Mouse (Mus musculus) intestine, postnatal 0 days (tissue): ENCODE results near the gene Ccdc126. TPM values are rescaled to one million over a fixed set of nuclear protein-coding genes. Genes with fewer than 3 reads are reported as not detected.
A peak's percentile ranks its signal among the peaks of the same experiment; 100 is the strongest.

Experiments used
- ATAC-seq: fragments of 200-750 bp; cut with Nextera tagmentation; 2 replicates; pipeline ENCODE4 v1.8.0; 2017; ENCODE audit warnings: mild to moderate bottlenecking, moderate TSS enrichment, moderate library complexity
- H3K27ac ChIP-seq: fragments of 300-500 bp; sonication (generic); 2 replicates; pipeline ENCODE4 v1.5.1; 2014; ENCODE audit warnings: mild to moderate bottlenecking, low read depth, low read length, moderate library complexity
- H3K27me3 ChIP-seq: fragments of 300-500 bp; sonication (generic); replicated peaks from 2 replicates; pipeline ENCODE4 v1.6.1; 2014; ENCODE audit warnings: low read length, mixed read lengths; ENCODE audit not compliant: control insufficient read depth, insufficient read depth
- H3K36me3 ChIP-seq: fragments of 300-500 bp; sonication (generic); 2 replicates; pipeline ENCODE4 v1.6.1; 2014; ENCODE audit warnings: mild to moderate bottlenecking, moderate library complexity; ENCODE audit not compliant: control insufficient read depth, insufficient read depth
- H3K4me1 ChIP-seq: fragments of 300-500 bp; sonication (generic); replicated peaks from 2 replicates; pipeline ENCODE4 v1.6.1; 2014; ENCODE audit warnings: antibody characterized with exemption, low read length, mixed read lengths; ENCODE audit not compliant: control insufficient read depth, insufficient read depth
- H3K4me2 ChIP-seq: fragments of 300-500 bp; sonication (generic); replicated peaks from 2 replicates; pipeline ENCODE4 v1.6.1; 2014; ENCODE audit warnings: low read depth, mild to moderate bottlenecking, moderate library complexity
- H3K4me3 ChIP-seq: fragments of 300-500 bp; sonication (generic); 2 replicates; pipeline ENCODE4 v1.5.1; 2014; ENCODE audit warnings: low read depth, low read length
- H3K9ac ChIP-seq: fragments of 300-500 bp; sonication (generic); 2 replicates; pipeline ENCODE4 v1.6.1; 2014; ENCODE audit warnings: mild to moderate bottlenecking, low read depth, low read length
- H3K9me3 ChIP-seq: fragments of 300-500 bp; sonication (generic); 2 replicates; pipeline ENCODE4 v1.6.1; 2016; ENCODE audit warnings: mixed run types; ENCODE audit not compliant: control insufficient read depth
- CTCF ChIP-seq: sonication (generic); IDR thresholded peaks from 2 replicates; pipeline ENCODE4 v1.5.1; 2016; ENCODE audit warnings: low read depth, mild to moderate bottlenecking, control low read depth, antibody characterized with exemption, moderate library complexity
- WGBS: fragments of 180-500 bp; shearing (Covaris S2); extraction: QIAGEN DNeasy Blood & Tissue Kit; methylation state at CpG from one replicate; pipeline ENCODE4 v1.1.7; 2014; 5-methylcytosine and 5-hydroxymethylcytosine counted together
- polyA plus RNA-seq: library from polyadenylated mRNA; unstranded; fragments of >200 nt; fragmentation: Nextera tagmentation; extraction: Ambion mirVana; gene quantifications from 2 replicates; pipeline ENCODE4 v1.2.1, GENCODE M21; 2015

Ccdc126 gene
- polyA plus RNA-seq, 1 experiment from 2014 or later: 7.7 TPM

- Histone ChIP-seq H3K9ac (no peak overlapping the region), H3K27me3 (no peaks in the 10 kb centered on the region), H3K4me3 (no peak overlapping the region), H3K4me2 (no peak overlapping the region), H3K27ac (no peak overlapping the region), H3K36me3 (no peaks in the 10 kb centered on the region), H3K4me1 (no peaks in the 10 kb centered on the region), H3K9me3 (no peaks in the 10 kb centered on the region)
- ATAC-seq: no peak
- TF ChIP-seq CTCF: peak; percentile 46
These were observed 41.3 kb downstream of the Ccdc126 start for GRCm38 (mm10) chr6:49360420-49360819.

GRCm38 (mm10) chr6:49367159-49368054, 48.3 kb downstream of the Ccdc126 start, which contains the start of gene Fam221a:
Gene Fam221a, plus strand, starts transcription at chr6:49367739.
- H3K27ac ChIP-seq: peak within 1 kb of the TSS; percentile 70
- WGBS: 4% methylated on average over 48 of the region's 49 CpGs
- H3K4me3 ChIP-seq: peak within 1 kb of the TSS; percentile 61
- peaks cover 3% of the 10 kb centered on the region; the same call in 1 of the 2 replicates for H3K4me1 ChIP-seq
- TF ChIP-seq CTCF: peak; percentile 68
- H3K9me3 ChIP-seq: no peaks in the 10 kb centered on the region
- H3K4me2 ChIP-seq: peak within 1 kb of the TSS; percentile 80
- no peaks in the 10 kb centered on the region for H3K36me3 ChIP-seq
- H3K9ac ChIP-seq: peak within 1 kb of the TSS; percentile 46; the same call in 1 of the 2 replicates
- ATAC-seq: peak; percentile 98
- H3K27me3 ChIP-seq: no peaks in the 10 kb centered on the region

GRCm38 (mm10) chr6:49368212-49368611, 49.1 kb downstream of the Ccdc126 start:
- 59% methylated on average over 3 of the region's 3 CpGs for WGBS
- Histone ChIP-seq H3K9ac (peak overlapping the region; percentile 46; the same call in 1 of the 2 replicates), H3K4me3 (peak overlapping the region; percentile 61), H3K27me3 (no peaks in the 10 kb centered on the region), H3K4me2 (peak overlapping the region; percentile 80), H3K4me1 (peaks cover 3% of the 10 kb centered on the region; the same call in 1 of the 2 replicates), H3K36me3 (no peaks in the 10 kb centered on the region), H3K9me3 (no peaks in the 10 kb centered on the region), H3K27ac (no peak overlapping the region)
- ATAC-seq: no peak
- TF ChIP-seq CTCF: no peak

- no peak overlapping the region for H3K9ac ChIP-seq
- ATAC-seq: no peak
- no peaks in the 10 kb centered on the region for H3K9me3 ChIP-seq
- no peak for TF ChIP-seq CTCF
- no peak overlapping the region for H3K27ac ChIP-seq
- H3K4me1 ChIP-seq: 0 out of 2 replicates have a peak, but pooled peaks cover 3% of the 10 kb centered on the region
- H3K27me3 ChIP-seq: no peaks in the 10 kb centered on the region
- H3K4me3 ChIP-seq: no peak overlapping the region
- H3K36me3 ChIP-seq: no peaks in the 10 kb centered on the region
- no peak overlapping the region for H3K4me2 ChIP-seq
- WGBS: 76% methylated on average over 4 of the region's 4 CpGs
These were observed 53.6 kb downstream of the Ccdc126 start for GRCm38 (mm10) chr6:49372705-49373104.

- Histone ChIP-seq H3K27ac (no peak overlapping the region), H3K9me3 (no peaks in the 10 kb centered on the region), H3K36me3 (no peaks in the 10 kb centered on the region), H3K4me3 (no peak overlapping the region), H3K27me3 (no peaks in the 10 kb centered on the region), H3K9ac (no peak overlapping the region), H3K4me2 (no peak overlapping the region), H3K4me1 (no peaks in the 10 kb centered on the region)
- ATAC-seq: no peak
- no peak for TF ChIP-seq CTCF
- 67% methylated on average over 2 of the region's 2 CpGs for WGBS
These were observed 54.9 kb downstream of the Ccdc126 start for GRCm38 (mm10) chr6:49373943-49374342.

- 56% methylated on average over 12 of the region's 12 CpGs for WGBS
- H3K36me3 ChIP-seq: no peaks in the 10 kb centered on the region
- no peaks in the 10 kb centered on the region for H3K27me3 ChIP-seq
- no peaks in the 10 kb centered on the region for H3K9me3 ChIP-seq
- no peak overlapping the region for H3K9ac ChIP-seq
- no peak for TF ChIP-seq CTCF
- no peak overlapping the region for H3K4me2 ChIP-seq
- ATAC-seq: no peak
- H3K27ac ChIP-seq: no peak overlapping the region
- no peaks in the 10 kb centered on the region for H3K4me1 ChIP-seq
- H3K4me3 ChIP-seq: no peak overlapping the region
These were observed 59.3 kb downstream of the Ccdc126 start for GRCm38 (mm10) chr6:49378328-49378727.

Other genes starting within 250 kb of the Ccdc126 start
- gene Malsu1, start 245.5 kb upstream of the Ccdc126 start, polyA plus RNA-seq: 86.5 and 86.9 TPM in 2 replicates
- gene Igf2bp3, start 104.3 kb upstream of the Ccdc126 start, polyA plus RNA-seq: 54.7 and 56.3 TPM in 2 replicates
- gene Tra2a, start 55.2 kb upstream of the Ccdc126 start, polyA plus RNA-seq: 30.2 and 30.5 TPM in 2 replicates
- gene Fam221a, start 48.5 kb downstream of the Ccdc126 start, polyA plus RNA-seq: 3.2 and 4.0 TPM in 2 replicates
- not detected in 2 replicates for gene Stk31, start 76.3 kb downstream of the Ccdc126 start, polyA plus RNA-seq